Mouse (Mus musculus) spleen, adult 2 months (tissue): ENCODE data around the gene Slc47a1.

Experiments
- CTCF ChIP-seq: fragments of 200-500 bp; IDR thresholded peaks from 2 replicates; pipeline ENCODE4 v1.5.1; 2011; ENCODE audit warnings: mild to moderate bottlenecking, inconsistent platforms; ENCODE audit not compliant: insufficient read depth, insufficient read length, insufficient replicate concordance; ENCODE audit errors: extremely low read depth
- POLR2A ChIP-seq: fragments of 200-500 bp; IDR thresholded peaks from 2 replicates; pipeline ENCODE4 v1.6.1; 2011; ENCODE audit warnings: low read depth, low read length, inconsistent platforms

GRCm38 (mm10) chr11:61400681-61401346 is 22.7 kb upstream of the Slc47a1 start:
- TF ChIP-seq CTCF (no peak), POLR2A (no peak)
